Mouse (Mus musculus) left cerebral cortex, adult 11 months (tissue): ENCODE measurements around the gene Golt1b.
A peak's percentile ranks its signal among the peaks of the same experiment; 100 is the strongest.
"Not testable (repeated sequence)": the region's sequence is repeated elsewhere in the genome, so short reads cannot be mapped to it uniquely, and the experiment has no call there.

Experiments used
- DNase-seq: peaks from one replicate; pipeline ENCODE4 v3.0.0; 2022; ENCODE audit warnings: low spot score

Golt1b gene

GRCm38 (mm10) chr6:142387011-142387754 is at the start of gene Golt1b, which contains the start of gene Recql:
TSS of gene Golt1b (plus strand) at chr6:142387221.
TSS of gene Recql (minus strand) at chr6:142387087.
- peak; percentile 97 for DNase-seq

DNA sequence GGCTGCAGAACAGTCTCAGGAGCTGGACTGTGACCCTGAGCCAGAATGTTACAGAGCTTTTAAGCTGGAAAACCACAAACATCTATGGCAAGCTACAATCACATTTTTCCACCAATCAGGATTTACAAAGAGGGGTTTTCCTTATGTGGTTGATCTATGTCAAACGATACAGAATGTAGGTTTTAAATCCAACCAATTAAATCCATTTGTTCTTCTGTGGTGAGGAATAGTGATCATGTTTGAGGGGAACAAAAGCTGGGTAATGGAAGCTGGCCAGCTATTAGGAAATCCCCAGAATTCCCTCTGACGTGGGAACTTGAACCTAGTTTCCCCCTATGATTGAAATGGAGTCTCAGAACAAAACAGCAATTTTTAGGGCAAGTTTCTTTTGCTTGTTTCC is 48.1 kb upstream of the Golt1b start:
- DNase-seq: no peak

DNA sequence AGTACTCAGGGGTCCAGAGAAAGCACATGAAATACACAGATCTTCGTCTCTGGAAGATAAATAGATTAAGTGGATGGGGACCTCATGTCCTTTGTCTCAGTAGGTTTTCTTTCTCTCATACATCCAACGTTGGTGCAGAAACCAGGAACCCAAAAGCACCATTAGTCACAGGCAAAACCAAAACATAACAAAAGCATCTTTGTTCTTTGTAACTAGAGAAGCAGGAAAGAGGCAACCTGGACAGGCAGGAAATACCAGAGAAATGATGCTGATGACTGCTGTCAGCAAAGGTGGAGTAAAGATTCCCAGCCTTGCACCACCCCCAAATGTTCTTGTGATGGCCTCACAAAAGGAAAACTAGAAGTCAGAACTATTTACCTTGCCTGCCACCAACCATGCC is 47.4 kb upstream of the Golt1b start:
- DNase-seq: no peak

- DNase-seq: peak; percentile 38
Measured at GRCm38 (mm10) chr6:142343561-142343960, 43.5 kb upstream of the Golt1b start.

DNA sequence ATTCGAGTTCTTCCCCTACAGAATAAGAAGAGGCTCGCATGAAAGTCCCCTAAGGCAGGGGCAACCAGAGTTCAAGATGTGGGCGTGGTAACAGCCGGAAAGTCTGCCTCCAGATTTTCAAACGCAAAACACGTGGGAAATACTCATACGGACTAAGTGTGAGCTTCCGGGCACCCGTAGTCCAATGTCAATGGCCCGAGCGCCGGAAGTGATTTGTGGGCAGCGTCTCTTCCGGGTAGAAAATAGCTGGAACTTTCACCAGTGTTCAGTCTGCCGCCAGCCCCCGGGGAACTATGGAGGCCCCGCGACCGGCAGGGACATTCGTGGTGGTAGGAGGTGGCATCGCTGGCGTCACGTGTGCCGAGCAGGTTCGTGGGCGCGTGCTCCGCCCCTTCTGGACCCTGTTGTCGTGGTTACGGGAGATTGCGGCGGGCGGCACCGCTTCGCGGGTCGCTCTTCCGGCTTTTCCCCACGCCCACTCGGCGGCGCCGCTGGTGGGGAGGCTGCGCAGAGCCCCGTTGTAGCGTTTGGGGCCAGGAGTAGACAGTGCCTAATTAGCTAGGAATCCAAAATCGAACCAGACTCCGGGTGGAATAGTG is 41.5 kb upstream of the Golt1b start, which contains the start of gene Pyroxd1:
Gene Pyroxd1 (plus strand): TSS at position 215 of the 599 bp plus-strand sequence.
- peak; percentile 79 for DNase-seq

DNA sequence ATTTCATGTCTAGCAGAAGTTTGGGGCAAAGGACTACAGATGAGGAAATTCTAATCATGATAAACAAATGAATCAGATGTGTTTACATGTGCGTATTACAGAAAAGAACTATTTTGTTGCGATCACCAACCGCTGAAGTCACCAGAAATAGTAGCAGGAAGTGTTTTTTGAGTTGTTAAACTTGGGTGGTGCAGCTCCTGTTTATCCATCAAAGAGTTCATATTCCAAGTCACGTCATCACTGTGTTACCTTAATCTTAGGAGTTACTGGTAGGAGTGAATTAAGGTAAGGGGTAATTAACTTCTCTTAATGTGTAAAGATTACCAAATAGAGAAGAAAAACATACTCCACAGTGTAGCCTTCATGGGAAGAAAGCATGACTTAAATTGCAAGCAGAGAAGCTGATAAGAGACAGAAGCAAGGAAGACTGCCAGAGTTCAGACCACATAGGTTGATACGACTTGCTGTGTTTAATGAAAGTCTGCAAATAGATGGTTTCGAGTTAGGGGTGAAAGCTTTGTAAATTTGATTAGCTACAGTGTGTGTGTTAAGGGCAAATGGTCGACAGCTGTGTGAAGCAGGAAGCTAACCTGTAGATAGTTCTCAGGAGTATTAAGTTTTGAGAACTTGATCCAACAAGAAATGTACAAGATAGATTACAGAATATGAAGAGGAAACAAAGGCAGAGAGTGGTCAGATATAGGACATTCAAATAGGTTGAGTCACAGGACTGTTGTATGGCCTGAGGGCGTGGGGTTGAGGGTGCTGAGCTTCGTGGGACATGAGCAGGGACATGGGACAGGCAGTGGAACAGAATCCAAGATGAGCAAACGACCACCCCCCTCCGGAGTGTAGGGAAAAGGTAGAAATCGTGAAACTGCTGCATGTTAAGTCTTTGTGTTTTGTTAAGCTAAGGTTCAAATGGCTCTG is 40.6 kb upstream of the Golt1b start:
- DNase-seq: no peak

GRCm38 (mm10) chr6:142347431-142348385 is 39.3 kb upstream of the Golt1b start:
- no peak for DNase-seq

DNA sequence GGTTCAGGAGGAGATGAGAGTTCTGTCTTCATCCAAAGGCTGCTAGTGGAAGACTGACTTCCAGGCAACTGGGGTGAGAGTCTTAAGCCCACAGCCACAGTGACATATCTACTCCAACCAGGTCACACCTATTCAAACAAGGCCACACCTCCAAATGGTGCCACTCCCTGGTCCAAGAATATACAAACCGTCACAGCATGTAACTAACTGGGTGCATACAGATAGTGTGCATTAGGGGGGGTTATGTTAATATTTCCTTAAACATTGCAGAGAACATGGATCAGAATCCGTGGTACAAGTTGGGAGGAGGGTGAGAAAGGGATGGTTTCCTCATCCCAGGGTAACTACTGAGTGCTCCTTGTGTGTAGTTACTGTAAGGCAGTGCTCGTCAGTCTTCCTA is 34.9 kb upstream of the Golt1b start:
- not testable (repeated sequence) for DNase-seq

DNA sequence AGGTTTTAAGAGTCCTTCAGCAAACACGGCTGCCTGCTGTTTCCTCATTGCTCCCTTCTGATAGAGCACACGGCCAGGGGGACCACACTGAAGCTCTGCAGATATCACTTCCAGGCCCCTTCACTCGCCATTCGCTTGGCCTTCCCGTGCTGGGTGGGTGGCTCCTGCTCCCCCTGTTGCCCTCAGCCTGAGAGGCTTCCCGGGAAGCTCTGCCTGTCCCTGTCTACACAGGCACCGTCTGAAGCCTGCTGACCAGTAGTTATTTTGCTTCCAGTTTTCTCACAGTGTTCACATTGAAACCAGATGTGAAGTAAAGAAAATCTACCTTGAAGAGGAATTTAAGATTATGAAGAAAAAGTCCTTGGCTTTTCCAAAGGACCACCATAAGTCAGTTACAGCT is 29.9 kb upstream of the Golt1b start:
- no peak for DNase-seq

- DNase-seq: no peak
Measured at GRCm38 (mm10) chr6:142362036-142362435, 25.0 kb upstream of the Golt1b start.

DNA sequence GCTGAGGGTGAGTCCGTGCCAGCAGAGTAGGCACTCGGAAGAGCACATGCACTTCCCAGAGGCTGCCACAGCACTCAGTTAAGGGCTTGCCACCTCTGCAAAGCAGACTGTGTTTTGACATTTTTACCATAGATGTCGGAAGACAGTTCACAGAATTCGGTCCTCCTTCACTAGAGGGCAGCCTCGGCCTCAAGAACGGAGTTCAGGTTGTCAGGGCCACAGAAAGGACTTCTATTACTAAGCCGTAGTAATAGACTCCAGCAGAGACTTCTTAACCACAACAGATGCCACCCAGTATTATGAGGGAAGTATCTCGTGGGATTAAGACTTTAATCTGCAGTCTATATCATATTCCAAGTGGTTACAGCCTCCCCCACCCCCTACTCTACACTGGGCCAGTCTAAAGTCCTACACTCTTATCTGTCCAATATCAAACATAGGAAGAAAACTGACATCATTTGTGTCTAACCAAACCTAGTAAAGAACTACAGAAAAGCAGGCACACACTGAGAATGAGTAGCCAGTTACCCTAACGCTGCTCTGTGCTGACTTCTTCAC is 23.9 kb upstream of the Golt1b start:
- DNase-seq: no peak

DNA sequence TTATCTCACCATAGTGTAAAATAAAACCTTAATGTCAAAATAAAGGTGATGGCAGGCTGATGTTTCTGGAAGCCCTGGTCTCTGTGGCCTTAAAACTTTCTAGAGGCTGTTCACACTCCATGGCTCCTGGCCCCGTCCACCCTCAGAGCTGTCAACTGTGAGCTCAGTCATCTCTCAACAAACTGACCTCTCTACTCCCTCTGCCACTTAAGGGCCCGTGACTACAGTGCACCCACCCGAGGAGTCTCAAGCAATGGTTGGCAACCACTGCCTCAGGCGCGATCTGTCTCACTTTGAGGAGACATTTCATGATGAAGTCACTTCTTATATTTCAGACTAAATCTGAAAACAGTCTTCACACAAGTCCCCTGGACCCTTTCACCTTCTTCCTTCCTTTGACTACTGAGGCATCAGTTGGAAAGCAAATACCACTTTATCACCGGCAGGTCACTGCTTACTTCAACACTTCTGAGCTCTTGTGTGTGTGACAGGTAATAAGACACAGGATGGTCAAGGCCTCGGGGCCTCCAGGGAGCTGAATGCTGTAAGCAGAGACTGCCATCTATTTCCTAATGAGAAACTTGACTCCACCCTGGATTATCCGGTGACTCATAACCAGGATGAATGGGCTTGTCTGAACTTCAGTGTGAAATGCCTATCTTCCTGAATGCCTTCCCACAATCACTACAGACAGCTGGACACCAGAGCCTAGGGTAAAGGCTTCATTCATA is 21.1 kb upstream of the Golt1b start:
- no peak for DNase-seq

DNA sequence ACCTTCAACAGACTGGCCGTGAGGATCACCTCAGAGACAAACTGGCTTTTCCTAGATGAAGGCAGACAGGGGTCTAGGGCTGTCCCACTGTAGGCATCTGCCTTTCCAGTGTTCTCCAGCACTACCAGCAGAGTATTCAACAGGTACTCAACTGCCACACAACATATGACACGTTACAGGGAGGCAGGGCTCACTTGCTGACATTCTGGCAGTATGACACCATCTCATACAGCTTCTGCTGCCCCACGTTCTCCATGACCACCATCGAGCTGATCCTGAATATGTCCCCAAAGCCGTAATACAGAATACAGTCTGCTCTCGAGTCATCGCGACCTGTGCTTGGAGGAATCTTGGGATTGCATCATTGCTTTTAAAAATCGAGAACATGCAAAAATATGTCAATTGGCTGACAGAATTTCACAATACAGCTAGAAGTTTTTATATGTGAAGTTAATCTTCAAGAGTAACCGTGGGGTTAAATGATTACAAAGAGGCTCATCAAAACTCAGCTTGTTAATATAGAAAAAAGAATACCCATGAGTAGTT is 20.5 kb upstream of the Golt1b start:
- DNase-seq: no peak

GRCm38 (mm10) chr6:142367565-142367964 is 19.5 kb upstream of the Golt1b start:
- no peak for DNase-seq

DNA sequence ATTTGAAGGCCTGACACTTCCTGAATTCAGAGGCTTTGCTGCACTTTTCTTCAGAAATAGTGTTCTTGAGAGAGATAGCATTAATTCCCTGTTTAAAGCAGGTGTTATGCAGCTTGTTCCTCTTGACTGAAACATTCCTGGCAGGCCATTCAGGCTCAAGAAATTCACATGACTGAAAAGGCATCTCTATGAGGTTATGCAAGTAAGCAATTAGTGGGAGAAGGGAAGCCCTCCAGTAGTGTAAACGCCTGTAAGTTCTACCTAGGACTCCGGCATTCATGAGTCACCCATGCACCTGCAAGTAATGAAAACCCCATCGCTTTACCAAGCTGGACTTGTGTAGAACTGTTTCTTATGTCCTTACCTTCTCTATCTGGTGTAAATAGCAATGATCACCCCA is 17.5 kb upstream of the Golt1b start:
- no peak for DNase-seq

DNA sequence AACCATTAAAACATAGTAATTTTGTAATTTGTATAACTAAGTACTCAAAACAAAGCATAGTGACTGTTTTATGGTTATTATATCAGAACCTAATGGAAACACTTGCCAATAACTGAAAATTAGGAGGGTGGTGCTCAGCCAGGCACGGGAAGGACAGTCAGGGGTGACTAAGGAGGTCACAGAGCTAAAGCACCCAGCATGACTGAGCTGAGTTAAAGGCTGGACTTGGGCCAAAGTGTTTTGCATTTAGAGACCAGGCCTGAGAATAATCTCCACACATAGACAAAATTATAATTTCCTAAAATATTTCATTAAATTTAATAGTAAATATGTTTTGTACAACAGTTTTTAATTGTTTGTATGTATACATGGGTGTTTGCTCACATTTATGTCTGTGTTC is 9.9 kb upstream of the Golt1b start:
- DNase-seq: no peak

- DNase-seq: no peak
Measured at GRCm38 (mm10) chr6:142378576-142379330, 8.3 kb upstream of the Golt1b start.

DNA sequence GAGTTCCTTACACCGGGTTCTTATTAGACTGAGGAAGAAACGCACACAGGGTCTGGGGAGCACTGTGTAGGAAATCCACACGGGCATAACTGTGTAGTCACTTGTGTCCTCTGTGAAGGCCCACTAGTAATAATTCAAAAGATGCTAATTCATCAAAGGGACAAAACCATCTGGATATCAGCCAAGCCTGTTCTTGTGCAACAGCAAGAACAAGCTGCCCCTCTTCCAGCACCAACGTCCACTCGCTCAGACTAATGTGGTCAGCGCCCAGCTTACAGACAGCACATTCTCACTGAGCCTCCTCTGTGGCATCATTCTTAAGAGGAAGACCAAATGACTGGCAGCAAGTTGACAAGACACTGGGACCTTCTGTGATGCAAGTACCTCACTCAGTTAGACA is 7.1 kb upstream of the Golt1b start:
- DNase-seq: no peak

- DNase-seq: no peak
Measured at GRCm38 (mm10) chr6:142381615-142382014, 5.4 kb upstream of the Golt1b start.
